Mouse (Mus musculus) cerebral cortex, adult 2 months (tissue): ENCODE measurements around the gene Barhl2.

ENCODE experiments used
- WGBS: fragments of 180-500 bp; shearing (Covaris S2); methylation state at CpG from one replicate; pipeline ENCODE4 v1.1.7; 2018; 5-methylcytosine and 5-hydroxymethylcytosine counted together

Barhl2 gene

GRCm38 (mm10) chr5:106457986-106458476, at the start of gene Barhl2:
Gene Barhl2 (minus strand): TSS chr5:106458166.
- WGBS: 2% methylated on average over 54 of the region's 57 CpGs

DNA sequence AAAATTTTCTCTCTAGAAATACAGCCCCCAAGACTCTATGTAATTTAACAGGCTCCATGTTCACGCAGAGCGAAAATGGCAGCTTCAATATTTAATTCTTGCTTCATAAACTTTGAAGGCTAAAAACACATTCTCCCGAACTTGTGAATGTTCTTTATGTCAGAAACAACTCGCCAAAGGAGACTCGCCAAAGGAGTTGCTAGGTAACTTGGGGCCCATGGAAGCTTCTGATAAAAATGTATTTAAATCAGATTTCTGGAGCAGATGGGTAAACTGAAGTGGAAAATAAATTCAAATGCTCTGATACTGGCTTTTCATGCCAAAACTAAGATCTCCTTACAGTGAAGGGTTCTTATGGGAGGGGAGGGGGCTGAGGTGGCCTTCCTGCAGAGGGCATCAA, 48.1 kb upstream of the Barhl2 start:
- WGBS: 56% methylated on average over 5 of the region's 5 CpGs

DNA sequence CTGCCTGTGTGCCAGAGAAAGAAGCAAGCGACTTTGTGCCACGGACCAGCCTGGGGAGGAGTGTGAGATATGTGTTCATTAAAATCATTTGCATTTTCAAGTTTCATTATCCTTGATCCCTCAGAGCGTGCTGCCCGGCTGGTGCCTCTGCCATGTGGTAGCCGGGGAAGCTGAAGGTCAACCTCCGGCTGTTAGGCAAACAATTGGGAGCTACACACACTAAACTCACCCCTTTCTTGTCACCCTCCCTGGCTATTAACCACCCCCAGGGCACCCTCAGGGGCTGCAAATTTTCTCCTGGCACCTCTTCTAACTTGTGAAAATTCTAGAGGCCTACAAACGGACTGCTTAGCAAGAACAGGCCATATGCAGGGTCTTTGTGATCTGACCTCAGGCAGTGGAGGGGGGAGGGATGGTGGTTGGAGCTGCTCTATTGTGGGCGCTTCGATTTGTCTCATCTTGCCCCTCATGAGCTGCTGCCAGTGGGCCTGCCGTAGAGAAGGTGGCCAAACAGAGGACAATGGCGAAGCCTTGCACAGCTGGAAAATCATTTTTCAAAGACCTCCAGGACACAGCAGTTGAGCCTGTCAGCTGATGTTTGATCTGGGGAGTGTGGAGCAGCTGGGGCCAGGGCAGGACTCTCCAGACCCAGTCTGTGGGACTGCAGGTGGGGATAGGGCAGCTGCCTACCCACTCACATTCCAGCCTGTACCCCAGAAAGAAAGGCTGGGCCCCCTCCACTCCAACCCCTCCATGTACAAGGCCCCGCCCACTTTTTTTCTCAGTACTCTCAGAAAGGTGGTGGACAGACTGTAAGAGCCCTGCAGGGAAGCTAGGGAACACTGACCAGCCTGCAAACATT, 44.9 kb upstream of the Barhl2 start:
- WGBS: 82% methylated on average over 12 of the region's 12 CpGs

DNA sequence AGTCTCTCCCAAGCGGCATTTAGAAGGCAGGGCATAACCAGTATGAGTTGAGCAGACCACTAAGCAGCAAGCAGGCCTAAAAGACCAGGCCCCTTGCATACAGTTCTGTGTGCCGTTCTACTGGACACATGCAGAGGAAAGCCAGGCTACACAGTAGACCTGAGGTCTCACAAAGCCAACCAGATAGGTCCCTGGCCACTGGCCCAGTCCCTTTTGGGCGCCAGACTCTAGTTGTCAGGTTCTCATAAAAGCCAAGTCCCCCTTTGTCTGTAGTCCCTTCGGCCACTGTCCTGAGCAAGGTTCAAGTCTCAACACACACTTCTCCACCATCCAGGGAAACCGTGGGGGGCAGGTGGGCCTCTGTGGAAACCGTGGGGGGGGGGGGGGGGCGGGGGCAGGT, 44.3 kb upstream of the Barhl2 start:
- WGBS: 67% methylated on average over 7 of the region's 7 CpGs

- 54% methylated on average over 8 of the region's 8 CpGs for WGBS
Measured at GRCm38 (mm10) chr5:106491771-106492170, 33.8 kb upstream of the Barhl2 start.

DNA sequence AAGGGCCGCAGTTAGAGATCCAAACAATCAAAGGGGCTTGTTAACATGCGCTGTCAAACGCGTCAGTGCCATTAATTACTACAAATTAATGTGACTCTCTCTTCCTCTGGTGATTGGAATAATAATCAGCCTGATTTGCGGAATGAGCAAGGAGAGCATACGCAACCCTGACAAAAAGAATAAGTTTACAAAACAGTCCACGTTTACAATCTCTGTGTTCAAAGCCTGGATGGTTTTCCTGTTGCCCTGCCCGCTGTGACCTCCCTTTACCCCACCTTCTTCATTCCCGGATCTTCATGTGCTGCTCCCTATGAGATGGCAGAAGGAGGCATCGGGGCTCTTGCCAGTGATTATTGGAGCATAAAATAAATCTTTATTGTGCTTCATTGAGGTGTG, 14.1 kb upstream of the Barhl2 start:
- 10% methylated on average over 10 of the region's 10 CpGs for WGBS

- 14% methylated on average over 13 of the region's 13 CpGs for WGBS
Measured at GRCm38 (mm10) chr5:106471235-106472104, 13.5 kb upstream of the Barhl2 start.

DNA sequence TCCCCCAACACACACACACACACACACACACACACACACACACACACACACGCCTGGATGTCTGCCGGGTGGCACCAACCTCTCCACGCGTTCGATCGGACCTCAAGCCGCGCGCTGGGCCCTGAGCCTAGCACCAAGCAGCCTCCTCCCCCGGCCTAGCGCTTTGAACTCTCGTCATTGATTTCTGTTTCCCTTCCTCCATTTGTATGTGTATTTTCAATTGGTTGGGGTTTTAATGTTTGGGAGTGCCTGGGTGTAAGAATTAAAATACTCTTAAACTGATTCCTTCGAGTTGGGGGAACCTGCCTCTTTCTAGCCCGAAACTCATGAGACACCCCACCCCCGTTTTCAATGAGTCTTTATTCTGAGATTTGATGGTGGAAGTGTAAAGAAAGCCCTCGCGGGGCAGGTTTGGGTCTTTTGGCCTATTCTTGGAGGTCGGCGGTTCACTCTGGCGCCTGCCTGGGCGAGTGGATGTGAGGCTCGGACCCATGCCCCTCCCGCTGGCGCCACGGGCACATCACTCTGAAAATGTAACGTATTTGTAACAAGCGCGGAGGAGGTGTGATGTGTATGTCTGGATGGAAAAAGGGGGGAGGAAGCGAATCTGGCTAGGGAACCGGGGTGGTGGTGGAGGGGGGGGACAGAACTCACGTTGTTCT, 7.3 kb upstream of the Barhl2 start:
- WGBS: 2% methylated on average over 31 of the region's 31 CpGs

DNA sequence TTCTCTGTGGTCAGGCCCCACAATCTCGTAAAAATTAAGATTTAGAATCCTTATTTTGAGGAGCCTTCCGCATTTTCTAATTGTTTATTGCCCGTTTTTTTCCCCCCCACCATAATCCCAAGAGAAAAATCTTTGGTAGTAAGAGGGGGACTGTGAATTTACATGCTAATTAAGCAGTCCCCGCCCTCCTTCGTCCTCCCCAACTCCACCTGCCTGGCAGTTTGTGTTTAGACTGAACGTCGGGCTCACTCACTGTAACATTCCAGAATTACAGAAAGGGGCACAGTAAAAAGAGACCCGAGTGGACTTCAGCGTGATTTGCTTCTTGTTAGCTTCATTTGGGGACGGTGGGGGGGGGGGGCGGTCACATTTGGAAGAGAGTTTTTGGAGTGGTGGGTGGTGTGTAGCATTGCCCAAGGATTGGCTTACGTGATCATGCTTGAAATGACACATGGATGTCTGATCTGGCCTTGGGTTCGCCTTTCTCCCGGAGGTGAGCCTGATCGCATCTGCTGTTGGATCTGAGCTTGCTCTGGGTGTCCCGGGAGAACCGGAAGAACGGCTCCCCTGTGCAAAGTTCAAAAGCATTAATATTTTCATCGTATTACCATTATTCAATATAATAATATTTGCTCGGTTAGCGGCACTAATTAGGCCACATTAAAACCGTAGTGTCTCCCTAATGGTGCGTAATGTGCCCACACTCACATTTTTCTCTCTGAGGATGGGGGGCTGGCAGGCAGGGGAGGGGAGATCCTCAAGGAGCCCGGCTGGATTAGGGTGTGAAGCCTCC, 6.6 kb upstream of the Barhl2 start:
- WGBS: 2% methylated on average over 24 of the region's 24 CpGs

DNA sequence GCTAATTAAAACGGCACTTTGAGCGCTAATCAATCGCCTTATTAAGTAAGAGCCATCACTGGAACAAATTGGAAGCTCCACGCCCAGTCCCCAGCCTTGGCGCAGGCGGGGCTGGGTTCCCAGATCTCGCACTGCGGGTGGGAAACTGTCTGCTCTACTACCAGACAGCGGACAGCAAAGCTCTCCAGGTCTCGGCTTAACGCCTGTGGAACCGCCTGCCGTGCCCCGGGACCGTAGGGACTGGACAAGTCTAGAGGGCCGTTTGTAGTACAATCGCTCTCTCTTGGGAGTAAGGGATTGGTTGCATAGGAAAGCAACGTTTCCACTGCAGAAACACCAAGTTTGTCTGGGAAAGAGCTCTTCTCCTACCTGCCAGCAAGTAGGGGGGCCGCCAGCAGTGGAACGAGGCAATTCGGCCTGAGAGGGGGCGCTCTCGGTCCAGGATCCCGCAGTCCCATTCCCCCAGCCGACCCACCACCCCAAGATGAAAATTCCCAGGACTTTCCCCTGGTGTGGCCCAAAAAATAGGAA, 5.8 kb upstream of the Barhl2 start:
- WGBS: 2% methylated on average over 25 of the region's 25 CpGs

DNA sequence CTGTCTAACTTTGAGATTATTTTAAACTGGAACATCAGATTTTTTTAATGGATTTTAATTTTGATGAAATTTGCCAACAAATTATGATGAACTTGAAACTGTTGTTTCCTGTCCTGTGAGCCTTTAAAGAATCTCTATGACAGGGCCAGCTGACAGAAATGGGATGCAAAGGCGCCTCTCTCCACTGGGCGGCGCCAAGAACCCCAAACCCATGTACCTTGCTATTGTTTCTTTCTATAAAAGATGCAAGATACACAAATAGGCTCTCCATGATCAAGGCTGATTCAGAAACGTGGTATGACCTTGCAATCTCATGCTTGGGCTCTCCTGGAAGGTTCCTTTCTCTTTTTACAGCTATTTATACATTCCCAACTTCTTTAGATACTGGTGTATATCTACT, 3.9 kb upstream of the Barhl2 start:
- under 1% methylated on average over 4 of the region's 4 CpGs for WGBS

DNA sequence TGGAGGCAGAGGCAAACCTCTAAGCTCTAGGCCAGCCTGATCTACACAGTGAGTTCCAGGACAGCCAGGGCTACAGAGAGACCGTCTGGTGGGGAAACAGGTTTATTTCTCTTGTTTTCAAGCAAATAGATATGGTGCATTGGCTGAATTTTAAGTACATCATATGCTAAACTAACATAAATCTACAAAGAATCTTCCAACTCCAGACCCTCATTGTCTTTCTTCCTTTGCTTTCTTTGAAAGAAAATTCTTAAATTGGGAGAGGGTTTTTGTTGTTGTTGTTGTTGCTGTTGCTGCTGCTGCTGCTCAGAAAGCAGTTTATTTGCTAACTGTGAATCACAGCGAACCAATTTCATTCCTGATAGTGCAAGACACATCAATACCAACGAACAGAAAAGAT, 3.5 kb upstream of the Barhl2 start:
- WGBS: 14% methylated on average over 3 of the region's 3 CpGs

DNA sequence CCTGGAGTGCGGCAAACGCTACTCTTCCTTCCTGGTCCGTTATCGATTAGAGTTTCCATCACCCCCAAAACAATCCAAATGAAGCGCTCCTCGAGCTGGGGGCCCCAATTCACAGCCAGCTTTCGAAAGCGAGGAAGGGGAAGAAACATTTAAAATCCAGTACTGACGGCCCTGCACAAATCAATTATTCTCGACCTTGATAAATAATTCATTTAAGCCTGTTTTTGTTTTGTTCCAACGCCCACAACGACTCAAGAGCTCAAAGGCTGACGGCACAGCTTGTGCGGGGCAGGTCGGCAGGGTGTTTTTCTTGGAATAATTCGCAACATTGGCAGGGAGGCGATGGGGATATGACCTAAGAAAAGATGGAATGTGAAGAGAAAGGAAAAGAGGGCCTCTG, 2.6 kb upstream of the Barhl2 start:
- 6% methylated on average over 17 of the region's 17 CpGs for WGBS

- WGBS: 4% methylated on average over 22 of the region's 22 CpGs
Measured at GRCm38 (mm10) chr5:106460001-106460511, 2.1 kb upstream of the Barhl2 start.

DNA sequence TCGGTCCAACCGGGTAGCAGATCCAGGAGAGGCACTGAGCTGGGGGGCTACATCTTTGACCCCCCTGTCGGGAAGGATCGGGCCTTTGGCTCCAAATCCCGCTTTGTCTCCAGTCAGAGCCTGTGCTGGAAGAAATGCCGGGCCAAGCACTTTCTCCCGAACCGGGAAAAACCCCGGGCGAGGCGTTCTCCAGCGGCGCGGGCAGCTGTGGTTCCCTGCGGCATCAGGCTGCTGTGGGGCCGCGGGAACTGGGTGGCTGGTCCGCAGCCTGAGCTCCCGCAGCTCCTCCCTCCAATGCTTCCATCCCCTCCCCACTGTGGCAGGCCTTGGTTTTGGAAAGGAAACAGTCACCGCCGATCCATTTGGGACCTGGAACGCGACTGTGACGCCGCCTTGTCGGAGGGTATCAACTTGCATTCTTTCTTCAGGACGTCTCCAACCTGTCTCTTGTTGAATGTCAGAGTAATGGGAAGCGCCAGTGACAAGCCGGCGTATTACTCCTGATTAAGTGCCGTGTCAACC, 1.2 kb upstream of the Barhl2 start:
- WGBS: 1% methylated on average over 31 of the region's 31 CpGs

GRCm38 (mm10) chr5:106458477-106459119, 632 bp upstream of the Barhl2 start:
- 1% methylated on average over 68 of the region's 68 CpGs for WGBS

DNA sequence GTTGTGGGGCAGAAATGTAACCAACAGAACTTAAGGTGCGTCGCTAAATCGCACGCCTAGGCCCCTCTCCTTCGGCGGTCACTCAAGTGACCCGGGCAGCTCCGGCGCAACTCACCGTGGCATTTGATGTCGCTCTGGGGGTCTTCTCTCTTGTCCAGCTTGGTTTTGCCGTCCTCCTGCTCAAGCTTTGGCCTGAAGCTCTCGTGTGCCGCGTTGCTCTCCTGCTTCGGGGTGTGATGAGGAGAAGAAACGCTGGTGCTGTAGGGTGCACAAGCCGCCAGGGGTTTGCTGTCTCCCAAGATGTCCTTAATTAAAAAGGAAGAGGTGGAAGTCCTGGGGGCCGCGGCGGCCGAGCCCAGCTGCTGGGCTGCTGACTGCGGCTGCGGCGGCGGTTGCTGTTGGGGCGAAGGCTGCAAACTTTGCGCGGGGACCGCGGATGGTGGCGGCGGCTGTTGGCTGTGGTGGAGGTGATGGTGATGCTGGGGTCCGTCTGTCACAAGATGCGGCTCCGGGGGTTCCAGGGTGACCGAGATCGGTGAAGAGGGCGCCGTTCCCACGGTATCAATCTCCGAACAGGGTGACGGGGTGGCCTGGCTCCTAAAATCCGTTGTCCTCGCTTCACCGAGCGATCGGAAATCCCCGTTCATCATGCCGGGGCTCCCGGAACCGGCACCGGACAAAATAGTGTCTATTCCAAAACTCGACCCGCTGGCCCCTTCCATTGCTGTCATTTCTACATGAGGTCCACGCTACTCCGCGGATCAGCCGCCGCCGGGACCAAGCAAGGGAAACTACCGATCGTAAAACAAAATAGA, 648 bp downstream of the Barhl2 start:
- WGBS: 4% methylated on average over 63 of the region's 63 CpGs

DNA sequence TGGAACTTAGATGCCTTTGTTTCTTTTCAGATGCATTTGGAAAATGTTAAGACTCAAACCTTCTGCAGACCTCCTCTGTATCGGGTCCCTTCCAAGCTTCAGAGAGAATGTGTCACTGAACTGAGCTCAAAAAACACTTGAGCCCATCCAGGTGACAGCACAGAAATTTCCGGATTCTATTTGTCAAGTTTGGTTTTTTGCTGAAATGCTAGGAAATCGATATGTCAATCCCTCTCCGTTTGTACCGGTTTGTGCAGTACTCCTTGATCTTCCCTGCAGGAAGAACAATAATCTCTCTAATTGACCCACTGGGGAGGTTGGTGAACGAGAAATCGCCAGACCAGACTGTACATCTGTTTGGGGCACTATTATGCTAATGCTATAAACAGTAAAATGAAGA, 2.0 kb downstream of the Barhl2 start:
- WGBS: 4% methylated on average over 7 of the region's 7 CpGs
